Mouse (Mus musculus) neural tube, embryonic 10.5 days (tissue): ENCODE results near the gene F12.

ENCODE experiments used
- DNase-seq: peaks from one replicate; pipeline ENCODE4 v3.0.0-alpha.2; 2017; ENCODE audit warnings: low spot score; ENCODE audit errors: extremely low spot score

Gene F12

GRCm38 (mm10) chr13:55374206-55374924 is 52.2 kb downstream of the F12 start:
- DNase-seq = no peak

- no peak for DNase-seq
Observed at GRCm38 (mm10) chr13:55371740-55372139, 54.9 kb downstream of the F12 start.

GRCm38 (mm10) chr13:55371007-55371681 is 55.4 kb downstream of the F12 start:
- DNase-seq = no peak

GRCm38 (mm10) chr13:55370234-55370633 is 56.4 kb downstream of the F12 start:
- no peak for DNase-seq

GRCm38 (mm10) chr13:55369531-55370114 is 57.0 kb downstream of the F12 start, which contains the start of gene Rgs14:
Gene Rgs14, plus strand, starts transcription at chr13:55369732.
- no peak for DNase-seq

- DNase-seq = no peak
Observed at GRCm38 (mm10) chr13:55368401-55368800, 58.2 kb downstream of the F12 start.
